ENCODE assay signal across 28 mouse cellular contexts in genomic region chr7:135612801-135613200, GRCm38 (mm10).
A peak's percentile ranks its signal among the peaks of the same experiment; 100 is the strongest.
DNase-seq lines count a peak whose midpoint lies in the region; ATAC-seq lines count a peak whose summit lies in the region.
"Had no signal": no experiment of that assay in that cellular context is flagged by ENCODE, and none has a peak within 500 bp of the region (broad histone marks: within the 10 kb centered on the region; RNA-seq: fewer than 3 reads in every experiment).

No protein-coding gene starts in this region.

- H3K27ac ChIP-seq in hindbrain, embryonic 10.5 days, result peak overlapping the region; percentile 62; the same call in 1 of the 2 replicates
- H3K27ac ChIP-seq in hindbrain, embryonic 11.5 days (ENCODE audit: low read depth, low read length), result no peak overlapping the region
- peak overlapping the region; percentile 28; the same call in 1 of the 2 replicates for H3K27ac ChIP-seq in midbrain, embryonic 10.5 days (replicated peaks)
- H3K27ac ChIP-seq in midbrain, embryonic 13.5 days, result no peak overlapping the region
- H3K27ac ChIP-seq in stomach, embryonic 15.5 days, result peak overlapping the region; percentile 13; the same call in 1 of the 2 replicates
- H3K27ac ChIP-seq: forebrain, embryonic 15.5 days; hindbrain, embryonic 15.5 days; kidney, postnatal 0 days; liver, embryonic 14.5 days; macrophage; neural tube, embryonic 12.5 days had no signal

- H3K27me3 ChIP-seq in hindbrain, embryonic 10.5 days (ENCODE audit: insufficient read depth, poor library complexity, severe bottlenecking), result no peaks in the 10 kb centered on the region
- no peaks in the 10 kb centered on the region for H3K27me3 ChIP-seq in hindbrain, embryonic 11.5 days (ENCODE audit: control insufficient read depth, insufficient read depth, low read length)
- no peaks in the 10 kb centered on the region; the same call in 1 of the 2 replicates for H3K27me3 ChIP-seq in midbrain, embryonic 10.5 days (ENCODE audit: low read depth, poor library complexity, severe bottlenecking)
- no peaks in the 10 kb centered on the region for H3K27me3 ChIP-seq in midbrain, embryonic 13.5 days
- H3K27me3 ChIP-seq in stomach, embryonic 15.5 days (replicated peaks), result no peaks in the 10 kb centered on the region
- H3K27me3 ChIP-seq: forebrain, embryonic 15.5 days; hindbrain, embryonic 15.5 days; neural tube, embryonic 12.5 days had no signal

- no peak overlapping the region for H3K9ac ChIP-seq in hindbrain, embryonic 11.5 days (ENCODE audit: low read depth, low read length)
- no peak overlapping the region for H3K9ac ChIP-seq in midbrain, embryonic 13.5 days (replicated peaks)
- H3K9ac ChIP-seq in stomach, embryonic 15.5 days, result no peak overlapping the region
- H3K9ac ChIP-seq: forebrain, embryonic 15.5 days; hindbrain, embryonic 15.5 days; liver, embryonic 14.5 days; neural tube, embryonic 12.5 days had no signal

- WGBS in hindbrain, embryonic 10.5 days, result 82% methylated on average over 7 of the region's 7 CpGs
- WGBS in hindbrain, embryonic 11.5 days, result 78% methylated on average over 7 of the region's 7 CpGs
- WGBS in midbrain, embryonic 10.5 days, result 87% methylated on average over 7 of the region's 7 CpGs
- WGBS in midbrain, embryonic 13.5 days, result 81% methylated on average over 7 of the region's 7 CpGs
- WGBS in stomach, embryonic 15.5 days, result 67% methylated on average over 7 of the region's 7 CpGs

- ATAC-seq in hindbrain, embryonic 11.5 days (ENCODE audit: low FRiP score), result no peak
- no peak for ATAC-seq in midbrain, embryonic 13.5 days
- no peak for ATAC-seq in stomach, embryonic 15.5 days (ENCODE audit: insufficient read depth, low FRiP score, low read depth)
- ATAC-seq: forebrain, embryonic 15.5 days had no signal

- H3K9me3 ChIP-seq in hindbrain, embryonic 10.5 days, result no peaks in the 10 kb centered on the region
- no peaks in the 10 kb centered on the region for H3K9me3 ChIP-seq in hindbrain, embryonic 11.5 days (ENCODE audit: control insufficient read depth, low read length)
- no peaks in the 10 kb centered on the region for H3K9me3 ChIP-seq in midbrain, embryonic 10.5 days (replicated peaks)
- no peaks in the 10 kb centered on the region for H3K9me3 ChIP-seq in midbrain, embryonic 13.5 days
- no peaks in the 10 kb centered on the region for H3K9me3 ChIP-seq in stomach, embryonic 15.5 days
- H3K9me3 ChIP-seq: forebrain, embryonic 15.5 days; hindbrain, embryonic 15.5 days; neural tube, embryonic 12.5 days had no signal

- H3K36me3 ChIP-seq in hindbrain, embryonic 10.5 days, result no peaks in the 10 kb centered on the region
- no peaks in the 10 kb centered on the region for H3K36me3 ChIP-seq in hindbrain, embryonic 11.5 days (ENCODE audit: control insufficient read depth, insufficient read depth, low read length)
- no peaks in the 10 kb centered on the region for H3K36me3 ChIP-seq in midbrain, embryonic 10.5 days
- H3K36me3 ChIP-seq in midbrain, embryonic 13.5 days, result no peaks in the 10 kb centered on the region
- no peaks in the 10 kb centered on the region for H3K36me3 ChIP-seq in stomach, embryonic 15.5 days
- H3K36me3 ChIP-seq: forebrain, embryonic 15.5 days; hindbrain, embryonic 15.5 days; neural tube, embryonic 12.5 days had no signal

- peaks cover 15% of the 10 kb centered on the region for H3K4me1 ChIP-seq in hindbrain, embryonic 10.5 days (replicated peaks)
- no peaks in the 10 kb centered on the region for H3K4me1 ChIP-seq in hindbrain, embryonic 11.5 days (replicated peaks; ENCODE audit: control insufficient read depth, insufficient read depth, low read length)
- H3K4me1 ChIP-seq in midbrain, embryonic 10.5 days, result peaks cover 22% of the 10 kb centered on the region
- peaks cover 38% of the 10 kb centered on the region for H3K4me1 ChIP-seq in midbrain, embryonic 13.5 days (replicated peaks)
- peaks cover 10% of the 10 kb centered on the region for H3K4me1 ChIP-seq in stomach, embryonic 15.5 days

- DNase-seq in hindbrain, embryonic 10.5 days (ENCODE audit: low spot score), result no peak
- DNase-seq in hindbrain, embryonic 11.5 days (ENCODE audit: low spot score), result no peak
- no peak for DNase-seq in midbrain, embryonic 10.5 days (ENCODE audit: low spot score)
- peak; percentile 51 for DNase-seq in NIH3T3 (ENCODE audit: low read depth)
- DNase-seq in thymus, postnatal 14 days, result no peak
- DNase-seq in kidney, adult 18-20 months, result no peak
- DNase-seq: adrenal gland, postnatal 14 days; B cell, adult 2 months; cerebellum, adult 11 months; cerebellum, adult 9-10 months; gastrocnemius, postnatal 10 days; heart, postnatal 14 days; kidney, adult 2 months; layer of hippocampus, adult 9-11 months; liver; lung, adult 2 months; lung, postnatal 10 days; thymus, adult 2 months; thymus, postnatal 4 days had no signal

- H3K4me3 ChIP-seq in hindbrain, embryonic 10.5 days, result no peak overlapping the region
- no peak overlapping the region for H3K4me3 ChIP-seq in hindbrain, embryonic 11.5 days (ENCODE audit: low read depth, low read length)
- H3K4me3 ChIP-seq in midbrain, embryonic 10.5 days, result no peak overlapping the region
- no peak overlapping the region for H3K4me3 ChIP-seq in midbrain, embryonic 13.5 days (replicated peaks)
- no peak overlapping the region for H3K4me3 ChIP-seq in stomach, embryonic 15.5 days (replicated peaks)
- H3K4me3 ChIP-seq: forebrain, embryonic 15.5 days; hindbrain, embryonic 15.5 days; myocyte; neural tube, embryonic 12.5 days had no signal

- H3K4me2 ChIP-seq in hindbrain, embryonic 11.5 days (replicated peaks; ENCODE audit: low read depth, low read length), result no peak overlapping the region
- no peak overlapping the region for H3K4me2 ChIP-seq in midbrain, embryonic 13.5 days (replicated peaks)
- no peak overlapping the region for H3K4me2 ChIP-seq in stomach, embryonic 15.5 days
- H3K4me2 ChIP-seq: forebrain, embryonic 15.5 days; hindbrain, embryonic 15.5 days; neural tube, embryonic 12.5 days had no signal

Comparison
In these comparisons a context has a peak if more than half of its experiments do, and no peak if none do; other contexts are left out.
1. H3K27ac ChIP-seq: peak in hindbrain, embryonic 10.5 days (single experiment), midbrain, embryonic 10.5 days (single experiment) and stomach, embryonic 15.5 days (single experiment); none in hindbrain, embryonic 11.5 days (single experiment) and midbrain, embryonic 13.5 days (single experiment).